Mouse (Mus musculus): Measurements from ENCODE around the gene AC129217.1.
"Not testable (repeated sequence)": the region's sequence is repeated elsewhere in the genome, so short reads cannot be mapped to it uniquely, and the experiment has no call there.

Gene AC129217.1

DNA sequence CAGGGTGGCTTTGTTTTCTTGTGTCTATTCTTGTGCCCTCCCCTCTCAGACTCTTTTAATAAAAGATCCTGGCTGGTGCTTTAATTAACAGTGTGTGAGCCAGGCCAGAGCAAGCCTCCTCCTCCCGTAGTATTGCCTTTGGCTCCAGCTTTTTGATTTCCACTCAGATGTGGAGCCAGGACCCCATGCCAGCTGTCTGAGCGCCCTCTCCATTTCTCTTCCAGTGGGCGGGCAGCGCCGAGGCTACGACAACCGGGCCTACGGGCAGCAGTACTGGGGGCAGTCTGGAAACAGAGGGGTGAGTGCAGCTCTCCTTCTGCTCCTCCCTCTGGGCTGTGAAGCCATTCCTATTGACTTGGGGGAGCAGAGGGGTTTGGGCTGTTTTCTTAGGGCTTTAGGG, 1.1 kb downstream of the AC129217.1 start:
- no peak for DNase-seq (ENCODE audit: low read depth, low spot score)

- DNase-seq (ENCODE audit: low read depth, low spot score): peak; percentile 42
Observed at GRCm38 (mm10) chr19:8831262-8831661, 1.7 kb downstream of the AC129217.1 start.

- DNase-seq (ENCODE audit: low read depth, low spot score): no peak
Observed at GRCm38 (mm10) chr19:8832971-8833370, 3.4 kb downstream of the AC129217.1 start.

GRCm38 (mm10) chr19:8836327-8836726, 6.8 kb downstream of the AC129217.1 start:
- not testable (repeated sequence) for DNase-seq (ENCODE audit: low read depth, low spot score)

GRCm38 (mm10) chr19:8837251-8837791, 7.7 kb downstream of the AC129217.1 start, which contains the start of gene Bscl2:
TSS of gene Bscl2 (plus strand) at chr19:8837467.
- peak; percentile 95 for DNase-seq (ENCODE audit: low read depth, low spot score)

DNA sequence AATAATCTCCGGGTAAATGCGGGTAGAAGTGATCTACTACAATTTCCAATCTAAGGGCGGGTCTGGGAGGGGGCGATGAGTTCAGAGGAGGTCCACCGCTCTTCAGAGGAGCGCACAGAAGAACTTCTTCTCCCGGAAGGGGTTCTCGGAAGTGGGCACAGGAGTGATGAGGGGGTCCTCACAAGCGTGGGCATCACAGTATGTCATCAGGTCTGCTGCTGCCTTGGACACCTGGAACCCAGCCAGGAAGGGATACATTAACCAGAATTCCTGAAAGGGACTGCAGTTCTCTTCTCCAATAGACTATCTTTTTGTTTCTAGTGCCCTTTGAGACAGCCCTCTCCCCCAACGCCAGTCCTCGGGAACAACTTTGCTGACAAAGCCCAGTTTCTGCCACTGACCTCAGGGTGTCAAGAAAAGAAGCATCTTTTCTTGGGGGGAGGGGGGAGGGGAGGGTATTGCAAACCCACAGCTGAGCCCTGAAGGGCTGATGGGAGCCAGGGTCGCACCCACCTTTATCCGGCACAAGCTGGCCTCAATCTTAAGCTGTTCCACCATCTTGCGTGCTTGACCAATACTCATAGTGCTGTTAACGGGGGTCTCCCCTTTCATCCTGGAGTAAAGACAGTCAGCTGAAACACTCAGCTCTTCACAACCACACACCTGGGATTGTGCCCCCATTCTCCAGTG, 8.6 kb downstream of the AC129217.1 start:
- no peak for DNase-seq (ENCODE audit: low read depth, low spot score)

GRCm38 (mm10) chr19:8839103-8839907, 9.7 kb downstream of the AC129217.1 start, which contains the start of gene Gng3:
TSS of gene Gng3 (minus strand) at chr19:8839194.
- DNase-seq (ENCODE audit: low read depth, low spot score): peak; percentile 81

DNA sequence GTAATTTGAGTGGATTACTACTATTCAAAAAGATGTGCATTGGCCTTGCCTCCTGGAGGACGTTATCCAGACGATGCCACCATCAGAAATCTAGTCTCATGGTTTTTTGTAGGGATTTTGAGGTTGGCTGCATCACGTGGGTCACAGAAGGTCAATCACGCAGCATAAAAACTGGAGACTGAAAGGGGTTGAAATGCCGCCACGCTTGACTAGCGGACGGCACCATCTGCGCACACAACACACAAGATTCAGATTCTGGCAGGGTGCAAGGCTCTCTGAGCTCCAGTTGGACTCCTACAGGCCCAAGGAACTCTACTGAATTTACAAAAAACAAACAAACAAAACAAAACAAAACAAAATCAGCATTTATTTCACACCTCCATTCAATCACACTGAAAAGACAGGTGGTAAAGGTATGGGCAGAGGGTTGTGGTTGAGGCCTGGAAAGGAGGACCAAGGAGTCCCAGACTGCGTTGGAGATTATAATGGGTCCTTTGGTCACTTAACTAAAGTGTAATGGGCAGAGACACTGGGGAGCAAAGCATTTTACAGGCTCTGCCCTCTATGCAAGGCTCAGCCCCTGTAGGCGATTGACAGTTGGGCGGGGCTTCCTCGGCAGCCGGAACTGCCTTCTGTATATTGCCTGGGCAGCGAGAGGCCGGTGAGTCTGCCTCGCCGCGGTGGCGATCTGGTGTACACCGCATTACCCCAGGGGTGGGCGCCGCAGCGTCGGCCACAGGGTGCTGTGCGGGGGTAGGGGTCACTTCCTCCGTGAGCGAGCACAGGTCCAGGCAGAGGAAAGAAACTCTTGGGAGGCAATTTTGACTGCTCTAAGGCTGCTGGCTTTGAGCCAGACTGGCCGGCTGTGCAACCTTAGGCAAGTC, 10.6 kb downstream of the AC129217.1 start:
- peak; percentile 56 for DNase-seq (ENCODE audit: low read depth, low spot score)

GRCm38 (mm10) chr19:8841012-8841411, 11.4 kb downstream of the AC129217.1 start:
- DNase-seq (ENCODE audit: low read depth, low spot score): no peak

GRCm38 (mm10) chr19:8842961-8843360, 13.4 kb downstream of the AC129217.1 start:
- no peak for DNase-seq (ENCODE audit: low read depth, low spot score)

DNA sequence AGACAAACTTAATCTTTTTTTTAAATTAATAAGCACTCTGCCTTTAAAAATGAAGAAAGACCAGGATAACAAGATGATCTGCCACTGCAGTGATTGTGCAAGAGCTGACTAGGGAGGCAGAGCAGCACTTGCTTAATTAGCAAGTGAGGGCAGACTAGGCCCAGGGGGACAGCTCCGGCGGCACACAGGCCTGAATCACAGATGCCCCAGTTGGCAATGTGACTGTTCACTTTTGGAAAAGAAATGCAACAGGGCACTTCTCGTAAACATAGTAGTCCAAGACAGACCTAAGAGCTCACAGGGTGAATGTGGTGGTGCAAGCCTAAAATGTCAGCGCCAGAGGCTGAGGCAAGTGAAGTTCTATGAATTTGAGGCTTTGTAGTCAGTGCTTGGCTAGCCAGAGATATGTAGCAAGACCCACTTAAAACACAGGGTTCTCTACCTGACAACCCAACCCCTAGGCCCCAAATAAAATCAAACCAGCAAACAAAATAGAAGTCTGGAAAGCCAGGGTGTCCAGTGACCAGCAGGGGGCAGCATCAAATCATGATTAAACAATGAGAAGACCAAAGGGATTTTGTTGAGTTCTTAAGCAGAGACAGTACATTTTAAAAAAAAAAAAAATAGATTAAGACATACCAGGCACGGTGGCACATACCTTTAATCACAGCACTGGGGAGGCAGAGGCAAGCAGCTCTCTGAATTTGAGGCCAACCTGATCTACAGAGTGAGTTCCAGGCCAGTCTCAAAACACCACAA, 15.0 kb downstream of the AC129217.1 start:
- peak; percentile 86 for DNase-seq (ENCODE audit: low read depth, low spot score)

- peak; percentile 76 for DNase-seq (ENCODE audit: low read depth, low spot score)
Observed at GRCm38 (mm10) chr19:8848356-8848755, 18.8 kb downstream of the AC129217.1 start.

DNA sequence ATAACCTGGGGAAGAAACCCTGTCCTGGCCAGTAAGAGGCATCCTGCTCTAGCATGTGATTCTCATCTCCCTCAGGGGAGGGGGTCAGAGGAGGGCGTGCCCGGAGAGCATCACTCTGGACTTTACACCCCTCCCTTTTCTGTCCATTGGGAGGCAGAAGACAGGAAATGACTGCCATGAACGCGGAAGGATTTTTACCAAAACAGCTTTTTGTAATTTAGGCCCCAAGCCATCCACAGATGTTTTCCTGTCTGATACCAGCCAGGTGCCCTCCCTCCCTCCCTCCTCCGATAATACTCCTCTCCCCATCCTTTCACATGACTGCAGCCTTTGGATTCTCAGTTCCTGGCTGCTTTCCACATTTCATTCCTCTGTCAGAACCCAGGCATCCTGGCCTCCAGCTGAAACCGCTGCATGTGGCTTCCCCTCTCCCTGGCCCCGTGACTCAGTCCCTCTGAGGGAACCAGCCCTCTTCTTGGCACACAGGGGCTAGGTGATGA, 20.9 kb downstream of the AC129217.1 start, which contains the start of gene Lrrn4cl:
Gene Lrrn4cl, plus strand, starts transcription at position 367 of the 500 bp plus-strand sequence.
- DNase-seq (ENCODE audit: low read depth, low spot score): peak; percentile 85

- DNase-seq (ENCODE audit: low read depth, low spot score): peak; percentile 39
Observed at GRCm38 (mm10) chr19:8851639-8852038, 22.1 kb downstream of the AC129217.1 start.

DNA sequence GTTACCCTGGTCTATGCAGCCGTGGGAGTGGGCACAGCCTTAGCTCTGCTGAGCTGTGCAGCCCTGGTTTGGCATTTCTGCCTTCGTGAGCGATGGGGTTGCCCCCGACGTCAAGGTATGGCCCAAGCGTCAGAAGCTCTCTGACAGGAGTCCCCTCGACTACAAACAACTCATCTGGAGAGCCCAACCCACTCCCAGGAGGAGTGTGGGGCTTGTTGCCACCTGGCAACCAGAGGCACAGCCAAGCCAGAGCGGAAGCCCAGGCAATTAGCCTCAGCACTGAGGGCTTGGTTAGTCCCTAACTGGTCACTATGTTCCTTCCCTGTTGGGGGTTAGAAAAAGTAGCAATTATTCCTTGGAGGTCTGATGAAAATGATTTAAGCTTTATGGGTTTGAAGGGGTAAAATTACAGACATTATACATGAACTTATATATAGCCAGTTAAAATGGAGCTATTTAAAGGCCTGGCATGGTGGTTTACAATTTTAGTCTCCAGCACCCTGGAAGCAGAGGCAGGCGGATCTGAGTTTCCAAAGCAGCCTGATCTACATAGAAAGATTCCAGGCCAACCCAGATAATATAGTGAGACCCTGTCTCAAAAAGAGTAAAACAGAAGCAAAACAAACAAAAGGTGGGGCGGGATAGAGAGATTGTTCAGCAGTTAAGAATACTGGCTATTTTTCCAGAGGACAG, 22.8 kb downstream of the AC129217.1 start:
- DNase-seq (ENCODE audit: low read depth, low spot score): no peak

DNA sequence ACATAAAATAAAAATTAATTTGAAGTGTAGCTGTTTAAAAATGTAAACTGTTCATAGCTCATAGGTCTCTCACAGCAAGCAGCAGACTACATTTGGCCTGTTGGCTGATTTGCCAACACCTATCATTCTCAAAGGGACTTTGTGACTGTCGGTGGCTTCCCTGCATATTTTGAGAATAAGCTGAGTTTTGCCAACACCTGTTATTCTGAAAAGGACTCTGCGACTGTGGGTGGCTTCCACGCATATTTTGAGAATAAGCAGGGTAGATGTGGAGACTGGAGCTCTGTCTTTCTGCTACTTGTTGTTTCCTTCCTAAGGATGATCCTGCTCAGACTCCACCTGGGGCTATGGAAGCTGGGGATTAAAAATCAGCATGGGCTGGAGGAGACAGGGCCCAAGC, 23.5 kb downstream of the AC129217.1 start:
- no peak for DNase-seq (ENCODE audit: low read depth, low spot score)

DNA sequence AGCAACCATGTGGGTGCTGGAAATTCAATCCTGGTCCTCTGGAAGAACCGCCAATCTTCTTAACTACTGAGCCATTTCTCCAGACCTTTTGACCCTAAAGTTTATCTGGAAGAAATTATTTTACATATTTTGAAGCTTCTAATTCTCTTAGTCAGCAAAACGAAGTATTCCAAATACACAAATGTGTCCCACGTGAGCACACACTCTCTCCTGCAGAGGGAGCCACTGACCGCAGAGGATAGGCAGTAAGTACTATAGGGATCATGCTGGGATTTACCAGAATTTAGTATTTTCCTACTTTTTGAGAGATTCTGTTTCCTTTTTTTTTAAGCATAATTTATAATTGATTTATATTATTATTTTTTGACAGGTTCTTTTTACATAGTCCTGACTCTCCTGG, 28.1 kb downstream of the AC129217.1 start:
- DNase-seq (ENCODE audit: low read depth, low spot score): peak; percentile 77

GRCm38 (mm10) chr19:8859018-8859417, 29.4 kb downstream of the AC129217.1 start:
- no peak for DNase-seq (ENCODE audit: low read depth, low spot score)

DNA sequence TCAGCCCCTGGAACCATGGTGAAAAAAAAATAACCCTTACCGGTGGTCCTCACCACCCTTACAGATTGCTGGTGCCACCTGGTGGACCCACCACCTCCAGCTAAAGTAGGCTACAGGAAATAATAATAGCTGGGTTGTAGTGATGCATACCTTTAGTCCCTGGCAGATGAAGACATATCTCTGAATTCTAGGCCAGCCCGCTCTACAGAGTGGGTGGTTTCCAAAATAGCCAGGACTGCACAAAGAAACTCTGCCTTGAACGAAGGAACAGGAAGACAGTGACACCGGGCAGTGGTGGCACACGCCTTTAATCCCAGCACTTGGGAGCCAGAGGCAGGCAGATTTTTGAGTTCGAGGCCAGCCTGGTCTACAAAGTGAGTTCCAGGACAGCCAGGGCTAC, 34.7 kb downstream of the AC129217.1 start:
- no peak for DNase-seq (ENCODE audit: low read depth, low spot score)

DNA sequence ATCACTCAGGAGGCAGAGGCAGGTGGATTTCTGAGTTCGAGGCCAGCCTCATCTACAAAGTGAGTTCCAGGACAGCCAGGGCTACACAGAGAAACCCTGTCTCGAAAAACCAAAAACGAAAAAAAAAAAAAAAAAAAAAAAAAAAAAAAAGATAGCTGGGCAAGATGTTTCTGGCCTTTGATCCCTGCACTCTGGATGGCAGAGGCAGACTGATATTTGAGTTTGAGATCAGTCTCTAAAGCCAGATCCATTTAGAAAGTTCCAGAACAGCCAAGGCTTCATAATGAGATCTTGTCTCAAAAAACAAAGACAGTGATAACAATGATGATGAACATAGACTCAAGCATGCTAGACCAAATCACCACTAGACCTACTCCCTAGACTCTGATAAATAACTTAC, 40.8 kb downstream of the AC129217.1 start:
- DNase-seq (ENCODE audit: low read depth, low spot score): not testable (repeated sequence)
